Mouse (Mus musculus): ENCODE results near the gene Cldn34a. TPM values are rescaled to one million over a fixed set of nuclear protein-coding genes. Genes with fewer than 3 reads are reported as not detected.

Gene Cldn34a
- not detected for total RNA-seq (2023)

DNA sequence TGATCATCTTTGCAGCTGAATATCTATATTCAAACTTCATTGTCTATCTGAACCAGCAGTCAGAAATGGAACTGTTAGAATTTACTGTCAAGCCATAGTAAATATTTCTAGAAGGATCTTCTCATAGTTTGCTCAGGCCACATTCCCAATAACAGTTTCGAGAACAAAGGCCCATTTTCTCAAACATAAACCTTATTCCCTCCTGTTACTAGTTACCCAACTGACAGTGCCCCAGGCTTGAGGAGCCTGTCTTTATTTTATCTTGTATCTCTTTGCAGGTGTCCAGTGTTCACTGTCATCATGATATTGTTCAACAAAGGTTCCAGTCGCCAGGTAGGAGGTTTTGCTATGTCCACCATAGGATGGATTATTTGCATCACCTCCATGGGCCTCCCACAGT is at the start of gene Cldn34a:
Gene Cldn34a, plus strand, starts transcription at position 301 of the 400 bp plus-strand sequence.

Other genes with a start within 250 kb of the Cldn34a start
- gene Kantr, start 235.8 kb upstream of the Cldn34a start, total RNA-seq (2023), result 18.0 TPM
- gene Tspyl2, start 220.9 kb upstream of the Cldn34a start, total RNA-seq (2023), result 72.3 TPM
- not detected for gene Gpr173, start 194.6 kb upstream of the Cldn34a start, total RNA-seq (2023)
- gene Shroom2, start 206.1 kb downstream of the Cldn34a start, total RNA-seq (2023), result not detected
- not detected for gene Gpr143, start 218.6 kb downstream of the Cldn34a start, total RNA-seq (2023)

All from CD8-positive naive resting alpha-beta T cell, adult 57 days (primary cell).